Mouse (Mus musculus) CD4-positive, CD25-positive, alpha-beta regulatory T cell, adult 2 months (primary cell): ENCODE results near the gene Ppp1r3c.
"Not testable (repeated sequence)": the region's sequence is repeated elsewhere in the genome, so short reads cannot be mapped to it uniquely, and the experiment has no call there.

ENCODE experiments used
- DNase-seq: peaks from one replicate; pipeline ENCODE4 v3.0.0-alpha.2; 2012; ENCODE audit warnings: low read depth, low spot score

Gene Ppp1r3c

DNA sequence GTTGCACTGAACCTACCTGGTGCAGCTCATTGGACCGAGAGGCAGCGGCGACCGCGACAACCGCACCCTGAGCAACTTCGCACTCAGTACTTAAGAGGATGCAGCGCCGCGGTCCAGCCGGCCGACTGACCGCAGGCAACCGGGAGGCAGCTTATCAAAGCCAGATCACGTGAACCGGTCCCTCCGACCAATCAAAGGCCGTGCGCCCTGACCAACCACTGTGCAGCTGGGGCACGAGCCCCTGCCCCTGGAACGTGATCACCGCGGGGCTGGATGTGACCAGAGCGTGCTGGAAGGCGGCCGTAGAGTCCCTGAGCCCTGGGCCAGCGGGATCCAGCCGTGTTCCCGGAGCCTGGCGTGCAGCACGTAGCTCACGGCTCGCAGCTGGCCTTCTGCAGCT lies at the start of gene Ppp1r3c:
Gene Ppp1r3c, minus strand, starts transcription at position 117 of the 400 bp plus-strand sequence.
- peak; percentile 2 for DNase-seq

DNA sequence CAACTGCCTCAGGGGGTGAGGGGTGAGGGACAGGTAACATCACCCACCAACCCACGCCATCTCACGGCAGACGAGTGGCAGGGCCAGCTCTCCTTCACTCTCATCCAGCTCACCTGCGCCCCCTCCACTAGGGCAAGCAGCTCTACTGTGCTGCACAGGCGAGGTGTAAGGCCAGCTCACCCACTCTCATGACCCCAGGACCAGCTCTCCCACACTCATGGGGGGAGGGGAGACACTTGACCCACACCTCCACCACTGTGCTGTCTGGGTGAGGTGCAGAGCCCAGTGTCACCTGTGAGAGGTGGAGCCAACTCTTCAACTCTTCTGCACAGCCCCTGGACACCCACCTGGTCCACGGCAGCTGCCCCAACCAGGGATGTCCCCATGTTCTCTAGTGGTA lies 46.7 kb upstream of the Ppp1r3c start:
- DNase-seq: no peak

DNA sequence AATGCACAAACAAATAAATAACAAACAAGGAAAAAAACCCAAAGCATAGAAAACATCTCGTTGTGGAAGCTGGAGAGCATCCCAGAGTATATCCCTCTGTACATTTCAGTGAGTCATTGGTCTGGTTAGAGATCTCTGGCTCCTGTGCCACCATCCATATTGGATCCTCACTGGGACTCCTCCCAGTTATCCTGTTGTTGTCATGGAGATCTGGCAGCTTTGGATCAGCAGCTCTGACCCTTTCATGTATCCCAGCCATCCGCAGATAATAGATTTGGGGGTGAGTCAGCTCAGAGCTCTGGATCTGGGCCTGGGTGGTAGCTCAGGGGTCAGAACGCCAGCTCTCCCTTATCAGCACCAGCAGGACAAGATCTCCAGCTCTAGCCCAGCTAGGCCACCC lies 46.1 kb upstream of the Ppp1r3c start:
- DNase-seq: no peak

DNA sequence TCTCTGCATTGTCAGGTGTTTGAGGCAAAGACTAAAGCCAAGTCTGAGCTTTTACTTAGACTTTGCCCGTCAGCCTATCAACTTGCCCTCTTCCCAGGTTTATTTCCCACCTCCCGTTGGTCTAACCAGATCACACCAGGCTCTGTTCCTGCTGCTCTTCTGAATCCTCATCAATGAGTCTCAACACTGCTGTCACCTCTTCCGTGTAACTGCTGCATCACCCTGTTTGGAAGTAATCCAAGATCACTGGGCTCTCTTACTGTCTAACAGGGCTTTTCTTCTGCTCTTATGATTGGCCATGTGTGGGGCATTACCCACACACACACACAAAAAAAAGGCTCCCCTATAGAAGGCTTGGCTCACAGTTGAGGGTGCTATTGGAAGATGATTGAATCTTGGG lies 45.5 kb upstream of the Ppp1r3c start:
- no peak for DNase-seq

DNA sequence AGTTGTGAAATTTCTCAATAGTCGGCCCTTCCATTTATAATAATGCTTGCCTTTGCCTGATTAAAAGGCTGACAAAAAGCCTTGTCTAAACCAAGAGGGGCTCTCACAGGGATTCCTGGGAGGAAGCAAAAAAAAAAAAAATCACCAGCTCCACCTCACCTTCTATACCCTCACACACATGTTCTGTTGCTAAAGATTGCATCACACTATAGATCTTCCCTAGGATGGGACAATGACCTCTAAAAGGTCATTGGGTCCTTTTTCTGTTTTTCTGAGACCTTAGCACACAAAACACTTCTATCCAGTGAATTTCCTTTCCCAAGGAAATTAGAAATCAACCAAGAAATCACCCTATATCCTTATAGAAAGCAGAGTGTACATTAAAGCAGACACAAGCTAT lies 43.9 kb upstream of the Ppp1r3c start:
- DNase-seq: no peak

DNA sequence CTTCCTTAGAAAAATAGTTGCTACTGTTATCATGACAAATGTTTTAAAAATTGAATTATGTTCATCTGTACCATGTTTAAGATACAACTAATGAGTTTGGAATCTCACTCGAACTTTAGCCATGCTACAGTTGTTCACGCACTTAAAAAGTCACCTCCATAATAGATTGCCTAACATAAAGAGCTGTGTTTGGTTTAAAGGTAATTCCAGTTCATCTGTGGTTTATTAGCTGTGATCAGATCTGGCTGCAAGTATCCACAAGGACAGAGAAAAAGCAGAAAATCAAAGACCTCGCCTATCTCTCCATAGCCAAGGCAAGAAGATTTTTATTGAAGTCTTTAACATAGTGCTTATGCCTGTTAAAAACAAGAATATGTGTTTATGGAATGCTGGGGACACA lies 43.3 kb upstream of the Ppp1r3c start:
- no peak for DNase-seq

DNA sequence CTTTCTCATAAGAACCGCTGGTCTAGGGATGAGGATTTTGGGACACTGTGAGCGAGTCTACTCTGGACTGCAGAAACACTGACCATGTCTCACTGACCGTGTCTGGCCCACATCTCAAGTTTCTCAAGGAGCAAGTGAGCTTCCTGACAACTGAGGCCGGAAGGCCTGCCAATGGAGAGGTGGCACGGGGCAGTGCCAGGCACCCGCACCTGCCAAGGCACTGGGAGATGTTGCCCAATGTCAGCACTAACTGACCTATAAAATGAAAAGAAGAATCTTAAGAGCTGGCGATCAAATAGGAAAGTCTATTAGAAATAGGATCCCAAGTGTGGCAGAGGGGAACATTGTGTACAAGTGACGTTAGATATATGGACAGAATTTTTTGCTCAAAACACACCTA lies 39.1 kb upstream of the Ppp1r3c start:
- no peak for DNase-seq

DNA sequence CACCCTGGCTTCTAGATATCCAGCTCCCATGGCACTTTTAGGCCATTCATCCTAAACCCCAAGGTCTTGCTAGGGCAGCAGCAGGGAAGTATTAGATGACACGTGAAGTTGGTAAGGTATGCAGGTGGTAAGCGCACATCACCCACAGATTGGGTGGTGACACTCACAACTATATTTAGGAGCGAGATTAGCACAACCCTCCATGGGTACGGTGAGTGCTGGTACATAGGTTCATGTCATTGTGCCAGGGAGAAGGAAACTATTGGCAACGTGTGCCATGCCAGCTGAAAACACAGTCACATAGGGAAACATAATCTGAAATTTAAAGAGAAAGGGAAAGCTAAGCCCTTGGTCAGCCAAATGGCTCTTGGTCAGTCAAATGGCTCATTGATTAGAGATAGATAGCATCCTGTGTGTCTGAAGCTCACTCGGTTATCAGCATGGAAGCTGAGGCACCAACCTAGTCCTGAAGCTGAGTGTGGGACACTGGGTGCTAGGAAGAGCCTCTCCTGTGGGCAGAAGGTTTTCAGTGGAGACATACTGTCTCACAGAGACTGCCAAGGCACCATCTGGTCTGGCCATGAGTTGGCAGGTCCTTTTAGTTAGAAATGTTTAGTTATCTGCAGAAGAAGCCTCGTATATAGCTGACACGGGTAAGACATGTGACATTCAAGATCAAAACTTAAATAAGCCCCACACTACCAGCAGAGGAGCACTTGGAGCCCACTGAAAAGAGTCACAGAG lies 37.4 kb upstream of the Ppp1r3c start:
- DNase-seq: no peak

DNA sequence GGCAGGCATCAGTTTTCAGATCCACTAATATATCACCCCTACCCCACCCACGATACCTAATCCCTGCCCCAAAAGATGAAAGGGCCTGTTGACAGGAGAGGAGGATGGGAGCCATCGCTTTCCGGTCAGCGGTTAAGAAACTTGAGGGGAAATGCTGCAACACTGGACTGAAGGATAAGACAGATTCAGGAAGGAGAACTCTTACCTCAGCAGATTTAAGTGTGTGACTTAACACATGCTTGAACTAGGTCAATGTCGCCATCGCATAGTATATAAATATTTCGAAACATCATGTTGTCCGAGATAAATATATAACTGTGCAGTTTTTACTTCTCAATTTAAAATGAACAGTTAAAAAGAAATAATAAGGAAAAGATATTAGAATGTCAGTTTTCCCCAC lies 31.6 kb upstream of the Ppp1r3c start:
- no peak for DNase-seq

DNA sequence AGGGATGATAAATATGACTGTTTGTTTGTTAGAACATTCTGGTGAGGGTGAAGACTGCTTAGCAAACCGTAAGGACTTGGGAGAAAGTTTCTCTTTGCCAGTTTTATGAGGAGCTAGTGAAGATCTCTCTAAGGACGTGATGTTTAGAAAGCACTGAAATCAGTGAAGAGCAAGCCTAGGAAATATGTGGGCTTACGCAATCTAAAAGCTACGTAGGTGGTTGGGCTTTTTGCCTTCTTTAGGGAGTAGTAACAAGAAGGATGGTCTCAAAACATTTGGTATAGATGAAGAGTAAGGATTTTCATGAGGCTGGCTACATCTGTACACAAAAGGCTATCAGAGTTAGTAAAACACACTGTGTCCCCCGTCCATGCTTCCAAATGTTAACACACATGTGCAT lies 28.0 kb upstream of the Ppp1r3c start:
- DNase-seq: no peak

DNA sequence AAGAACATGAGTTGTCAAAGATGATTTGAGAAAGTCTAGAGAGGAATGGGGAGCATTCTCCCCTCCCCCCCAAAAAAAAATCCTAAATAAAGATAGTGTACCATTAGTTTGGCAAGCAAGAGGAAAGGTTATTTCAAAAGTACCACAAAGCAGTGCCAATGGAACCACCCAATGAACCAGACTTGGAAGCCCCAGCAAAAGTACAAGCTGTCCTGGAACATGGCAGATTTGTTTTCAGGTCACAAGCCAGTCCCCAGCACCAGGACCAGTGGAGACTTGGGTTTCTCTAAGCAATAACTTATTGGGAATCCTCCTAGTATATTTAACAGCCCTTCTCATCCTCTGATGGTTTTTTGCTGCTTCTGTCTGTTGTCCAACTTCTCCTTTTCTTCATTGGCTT lies 12.5 kb upstream of the Ppp1r3c start:
- DNase-seq: no peak

DNA sequence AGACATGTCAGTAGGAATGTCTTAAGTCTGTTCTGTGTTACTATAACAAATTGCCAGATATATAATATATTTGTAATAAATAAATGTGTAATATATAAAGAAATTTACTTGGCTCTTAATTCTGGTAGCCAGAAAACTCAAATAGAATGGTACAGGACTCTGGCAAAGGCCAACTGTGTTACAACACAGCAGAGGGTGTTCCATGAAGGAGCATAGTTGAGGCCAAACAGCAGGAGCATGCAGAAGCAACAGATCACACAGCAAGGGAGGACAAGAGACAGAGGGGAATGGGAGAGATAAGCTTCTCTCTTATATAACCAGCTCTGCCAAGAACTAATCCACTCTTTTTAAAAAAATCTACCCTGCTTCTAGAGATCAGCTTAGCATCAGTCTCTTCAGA lies 5.9 kb upstream of the Ppp1r3c start:
- no peak for DNase-seq

DNA sequence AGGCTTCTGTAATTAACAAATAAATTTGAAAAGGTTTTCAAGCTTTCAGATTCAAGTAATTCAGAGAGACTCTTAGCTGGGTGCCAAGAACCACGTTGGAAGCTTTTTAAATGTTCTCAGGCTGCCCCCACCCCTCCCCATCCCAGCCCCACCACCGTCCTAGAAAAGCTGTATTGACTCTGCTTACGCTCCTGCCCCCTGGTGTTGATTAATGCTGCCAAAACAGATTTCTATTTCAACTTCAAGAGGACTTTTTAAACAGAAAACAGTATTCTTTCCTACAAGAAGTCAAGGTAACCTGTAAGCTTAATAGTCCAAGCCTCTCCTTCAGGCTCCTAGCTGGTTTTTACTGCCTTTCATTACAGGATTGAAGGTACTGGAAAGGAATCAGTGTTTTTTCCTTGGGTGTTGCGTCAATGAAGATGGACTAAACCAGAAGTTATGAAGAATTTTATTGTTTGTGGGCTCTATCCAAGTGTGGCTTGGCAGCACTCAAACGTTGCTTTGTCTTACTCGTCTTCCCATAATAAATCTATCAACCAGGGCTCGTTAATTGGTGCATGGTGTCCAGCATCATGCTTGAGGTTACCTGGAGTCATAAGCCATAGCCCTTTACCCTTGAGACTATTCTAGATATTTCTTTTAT lies 3.2 kb upstream of the Ppp1r3c start:
- peak; percentile 5 for DNase-seq

DNA sequence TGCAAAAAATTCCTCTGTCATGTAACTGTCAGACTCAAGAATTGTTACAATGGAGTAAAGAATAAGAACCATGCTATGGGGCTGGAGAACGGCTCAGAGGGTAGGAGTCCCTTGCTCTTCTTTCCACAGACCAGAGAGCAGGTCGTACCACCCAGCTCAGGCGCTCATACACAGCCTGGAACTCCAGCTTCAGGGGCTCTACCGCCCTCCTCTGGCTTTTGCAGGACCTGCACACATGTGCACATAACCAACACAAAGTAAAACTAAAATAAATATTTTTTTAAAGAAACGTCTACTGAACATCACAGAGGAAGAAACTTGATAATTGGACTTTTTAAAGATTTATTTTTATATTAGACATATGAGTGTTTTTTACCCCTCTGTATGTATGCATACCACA lies 1.6 kb upstream of the Ppp1r3c start:
- DNase-seq: no peak

DNA sequence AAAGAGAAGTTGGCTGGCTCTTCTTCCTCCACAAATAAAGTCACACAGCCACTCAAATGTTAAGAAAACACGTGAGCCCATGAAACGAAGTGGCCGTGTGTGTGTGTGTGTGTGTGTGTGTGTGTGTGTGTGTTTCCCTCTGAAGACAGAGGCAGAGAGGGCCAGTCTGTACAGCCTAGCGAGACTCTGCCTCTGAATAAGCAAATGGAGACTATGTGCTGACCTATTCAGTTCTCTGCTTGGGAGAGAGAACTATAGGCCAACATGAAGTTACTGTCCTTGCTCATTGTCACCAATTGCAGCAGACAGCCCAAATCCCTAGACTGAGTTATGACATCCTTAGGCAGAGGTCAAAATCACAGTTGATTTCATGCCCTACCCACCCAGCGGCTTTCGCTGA lies 634 bp upstream of the Ppp1r3c start:
- DNase-seq: no peak

DNA sequence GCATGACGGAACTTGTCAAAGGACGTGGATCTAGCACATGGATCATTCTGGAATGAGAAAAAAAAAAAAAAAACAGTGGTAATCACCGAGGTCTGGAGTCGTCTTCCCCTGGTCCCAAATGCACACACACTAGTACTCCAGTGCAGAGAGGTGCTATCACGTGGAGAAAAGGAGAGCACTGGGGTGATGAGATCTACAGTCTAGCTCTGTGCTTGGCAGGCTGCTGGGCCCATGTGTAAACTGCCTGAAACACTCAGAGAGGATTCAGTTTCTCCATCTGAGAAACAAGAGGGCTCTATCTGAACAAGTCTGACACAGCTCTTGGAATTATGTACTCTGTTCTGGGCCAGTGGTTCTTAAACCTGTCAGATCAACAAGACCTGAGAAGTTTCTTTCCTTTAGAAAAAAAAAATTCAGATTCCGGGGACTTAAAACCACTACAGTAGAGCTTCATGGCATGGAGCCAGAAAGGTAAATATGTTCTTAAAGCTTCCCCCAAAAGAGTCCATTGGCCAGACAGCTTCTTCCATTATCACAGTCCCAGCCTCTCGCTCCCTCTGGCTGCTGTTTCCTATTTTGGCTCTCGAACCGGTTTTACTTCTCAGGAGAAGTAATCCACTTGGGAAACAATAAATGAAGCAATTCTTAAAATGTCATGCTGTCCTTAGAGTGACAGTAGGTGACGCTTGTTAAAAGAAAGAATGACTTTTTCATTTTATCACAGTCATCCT lies 2.0 kb downstream of the Ppp1r3c start:
- no peak for DNase-seq

DNA sequence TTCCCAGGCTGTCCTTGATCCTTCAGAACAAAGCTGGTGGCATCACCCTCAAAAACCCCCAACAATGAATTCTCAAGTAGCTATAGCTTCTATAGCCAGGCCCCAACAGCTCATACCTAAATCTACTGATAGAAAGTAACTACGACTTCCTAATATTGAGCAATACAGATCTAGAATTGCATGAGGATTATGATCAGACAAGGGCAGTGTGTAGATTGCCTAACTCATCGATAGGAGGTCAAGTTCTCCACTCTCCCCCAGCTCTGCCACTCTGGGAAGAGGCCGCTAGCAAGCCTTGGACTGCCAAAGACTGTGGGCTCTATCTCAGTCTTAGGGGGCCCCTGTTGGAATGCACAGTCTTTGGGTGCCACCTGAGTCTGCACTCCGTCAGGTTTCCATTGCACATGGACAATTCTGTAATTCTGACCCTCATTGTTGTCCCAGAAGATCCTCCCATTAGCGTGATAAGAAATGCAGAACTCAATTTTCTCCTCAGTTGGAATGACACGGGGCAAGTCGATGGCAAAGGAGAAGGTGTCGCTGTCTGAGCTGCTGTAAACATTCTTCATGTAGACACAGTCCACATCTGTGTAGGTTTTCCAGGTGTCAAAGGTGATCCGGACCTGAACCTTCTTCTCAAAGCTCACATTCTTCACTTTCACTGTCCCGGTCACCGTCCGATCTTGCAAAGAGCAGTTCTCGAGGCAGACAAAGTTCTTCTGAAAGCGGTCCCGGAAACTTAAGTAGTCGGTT lies 3.1 kb downstream of the Ppp1r3c start:
- no peak for DNase-seq

DNA sequence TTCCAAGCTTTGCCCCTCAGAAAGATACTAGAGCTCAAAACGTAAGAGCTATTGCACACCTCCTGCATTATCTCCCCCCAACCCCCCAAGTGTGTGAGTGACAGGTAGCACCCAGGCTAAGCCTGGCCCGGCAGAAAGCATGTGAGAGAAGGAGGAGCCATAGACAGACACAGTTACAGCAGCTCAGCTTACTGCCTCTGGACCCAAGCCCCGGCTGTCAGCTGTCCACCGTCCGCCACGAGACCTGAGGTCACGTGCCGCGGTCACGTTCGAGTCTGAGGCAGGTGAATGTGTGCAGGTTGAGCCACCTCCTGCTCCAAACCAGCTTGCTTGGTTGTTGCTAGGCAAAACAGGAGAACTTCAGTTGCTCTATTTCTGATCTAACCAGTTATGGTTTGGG lies 5.1 kb downstream of the Ppp1r3c start:
- no peak for DNase-seq

DNA sequence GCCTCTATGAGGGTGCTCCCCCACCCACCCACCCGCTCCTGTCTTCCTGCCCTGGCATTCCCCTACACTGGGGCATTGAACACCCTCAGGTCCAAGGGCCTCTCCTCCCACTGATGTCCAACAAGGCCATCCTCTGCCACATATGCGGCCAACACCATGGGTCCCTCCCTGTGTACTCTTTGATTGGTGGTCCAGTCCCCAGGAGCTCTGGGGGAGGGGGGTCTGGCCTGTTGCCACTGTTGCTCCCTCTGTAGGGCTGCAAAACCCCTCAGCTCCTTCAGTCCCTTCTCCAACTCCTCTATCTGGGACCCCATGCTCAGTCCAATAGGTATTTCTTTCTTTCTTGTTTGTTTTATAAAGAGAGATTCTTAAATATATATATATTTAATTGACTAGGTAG lies 6.0 kb downstream of the Ppp1r3c start:
- not testable (repeated sequence) for DNase-seq

DNA sequence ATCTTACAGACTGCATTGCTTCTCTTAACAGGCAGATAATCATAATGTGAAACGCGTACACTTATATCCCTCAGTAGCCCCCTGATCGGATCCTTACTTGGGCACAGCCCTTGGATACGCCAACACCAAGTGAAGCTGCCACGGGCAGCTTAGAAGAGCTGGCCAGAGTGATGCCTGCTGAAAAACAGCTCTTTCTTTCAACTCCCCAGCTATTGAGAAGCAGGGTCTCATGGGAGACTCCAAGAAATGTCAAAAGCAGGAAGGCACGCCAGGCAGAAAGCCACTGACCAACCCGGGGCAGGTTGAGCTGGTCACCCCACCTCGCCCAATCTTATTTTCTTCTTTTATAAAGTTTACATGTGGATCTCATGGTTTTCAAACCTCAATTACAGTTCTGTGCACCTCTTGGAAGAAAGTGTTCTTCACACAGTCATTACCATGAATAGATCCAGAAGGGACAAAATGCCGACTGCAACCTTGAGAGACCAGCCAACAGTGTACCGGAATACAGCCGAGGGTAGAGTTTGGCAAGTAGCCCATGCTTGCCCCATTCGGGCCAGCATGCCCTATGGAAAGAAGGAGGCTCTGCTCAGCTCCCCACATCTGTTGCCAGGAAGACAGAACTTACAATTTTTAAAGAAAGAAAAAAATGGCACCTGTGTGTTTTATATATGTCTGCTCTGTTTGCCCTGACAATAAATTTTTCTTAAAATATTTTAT lies 7.6 kb downstream of the Ppp1r3c start:
- no peak for DNase-seq

DNA sequence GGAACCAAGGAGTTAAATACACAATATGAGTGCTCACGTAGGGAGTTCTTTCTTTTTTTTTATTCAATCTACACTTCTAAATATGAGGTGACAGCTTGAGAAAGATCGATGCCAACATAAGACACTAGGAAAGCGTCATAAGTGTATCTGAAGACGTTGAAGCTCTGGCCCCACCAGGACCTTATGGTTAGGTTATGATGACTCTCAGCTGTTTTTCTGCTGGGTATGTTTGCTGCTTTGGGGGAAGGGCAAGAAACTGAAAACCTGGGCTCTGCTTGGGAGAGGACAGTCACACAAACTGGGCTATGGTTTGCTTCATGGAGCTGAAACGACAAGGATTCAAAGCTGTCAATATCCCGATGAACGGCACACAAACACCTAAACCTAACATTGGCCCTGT lies 11.5 kb downstream of the Ppp1r3c start:
- DNase-seq: no peak

DNA sequence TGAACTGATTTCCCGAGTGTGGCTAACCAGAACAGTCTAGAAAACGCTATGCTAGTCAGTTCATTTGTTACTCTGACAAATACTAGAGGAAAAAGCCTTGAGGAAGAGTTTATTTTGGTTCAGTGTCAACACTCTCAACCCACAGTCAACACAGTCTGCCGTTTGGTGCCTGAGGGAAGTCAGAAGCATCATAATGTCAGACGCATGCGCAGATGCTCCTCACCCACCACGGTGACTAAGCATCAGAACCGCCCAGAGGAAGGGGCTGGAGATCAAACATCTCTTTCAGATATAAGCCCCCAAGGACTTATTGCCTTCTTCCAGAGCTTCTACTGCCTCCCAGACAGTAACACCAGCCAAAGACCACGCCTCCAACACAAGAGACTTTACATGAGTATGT lies 15.3 kb downstream of the Ppp1r3c start:
- DNase-seq: no peak
